Mouse (Mus musculus) G1E (cell line): ENCODE data around the gene Hexim2. TPM values are rescaled to one million over a fixed set of nuclear protein-coding genes. Genes with fewer than 3 reads are reported as not detected.

Source experiments
- ATAC-seq: 2 replicates; pipeline ENCODE4 v1.8.0; 2016; ENCODE audit warnings: mild to moderate bottlenecking; ENCODE audit not compliant: insufficient number of reproducible peaks, poor library complexity, low FRiP score, severe bottlenecking; ENCODE audit errors: extremely low read depth
- DNase-seq: peaks from one replicate; pipeline ENCODE4 v3.0.0; 2012; ENCODE audit warnings: low spot score
- H3K27me3 ChIP-seq: 2 replicates; pipeline ENCODE4 v1.6.1; 2012; ENCODE audit warnings: mild to moderate bottlenecking, low read length, inconsistent platforms; ENCODE audit not compliant: insufficient read depth
- H3K36me3 ChIP-seq: replicated peaks from 2 replicates; pipeline ENCODE3; 2012; ENCODE audit warnings: mild to moderate bottlenecking, inconsistent platforms
- H3K4me1 ChIP-seq: 2 replicates; pipeline ENCODE4 v1.6.1; 2012; ENCODE audit warnings: low read depth, low read length, inconsistent platforms, mixed read lengths; ENCODE audit not compliant: insufficient read depth
- H3K4me3 ChIP-seq: 2 replicates; pipeline ENCODE4 v1.5.1; 2012; ENCODE audit warnings: low read depth, mild to moderate bottlenecking, inconsistent platforms, low read length, moderate library complexity, mixed read lengths
- H3K9me3 ChIP-seq: replicated peaks from 2 replicates; pipeline ENCODE4 v1.6.1; 2012; ENCODE audit warnings: inconsistent platforms
- CTCF ChIP-seq: IDR thresholded peaks from 2 replicates; pipeline ENCODE4 v1.5.1; 2012; ENCODE audit warnings: low read depth, low read length, inconsistent platforms, mixed read lengths
- GATA1 ChIP-seq: IDR thresholded peaks from 2 replicates; pipeline ENCODE4 v1.6.1; 2012; ENCODE audit warnings: borderline replicate concordance, low read length, inconsistent platforms, mixed read lengths
- GATA2 ChIP-seq: IDR thresholded peaks from 2 replicates; pipeline ENCODE4 v1.6.1; 2012; ENCODE audit warnings: low read depth, low read length, inconsistent platforms, borderline replicate concordance
- POLR2AphosphoS5 ChIP-seq: IDR thresholded peaks from 2 replicates; pipeline ENCODE4 v1.6.1; 2012; ENCODE audit warnings: low read depth, low read length, inconsistent platforms; ENCODE audit not compliant: insufficient replicate concordance
- TAL1 ChIP-seq: conservative IDR thresholded peaks from 2 replicates; pipeline ENCODE4 v1.6.1; 2012; ENCODE audit warnings: low read depth, low read length, inconsistent platforms, mixed read lengths
- polyA plus RNA-seq: library from polyadenylated mRNA; stranded (reverse); fragments of >175 nt; gene quantifications from 2 replicates; pipeline ENCODE4 v1.2.3, GENCODE M21; 2012
- total RNA-seq, 2 experiments: library from RNA; stranded (forward) in 1 of 2; stranded (reverse) in 1 of 2; fragments of 200-1000 nt in 1 of 2; fragments of >200 nt in 1 of 2; fragmentation: Nextera tagmentation in 1 of 2; gene quantifications; 2 replicates each; pipeline ENCODE4 v1.2.3; 2014 to 2017

Gene Hexim2
- total RNA-seq (2014; fragmentation: Nextera tagmentation) (6.1 and 12.7 TPM in 2 replicates), total RNA-seq (2017) (8.6 and 9.0 TPM in 2 replicates), polyA plus RNA-seq (11.7 and 13.7 TPM in 2 replicates)

- no peaks in the 10 kb centered on the region for H3K9me3 ChIP-seq
- peak; percentile 21 for DNase-seq
- H3K27me3 ChIP-seq: no peaks in the 10 kb centered on the region
- peaks cover 36% of the 10 kb centered on the region for H3K36me3 ChIP-seq
- ATAC-seq: no peak
- TF ChIP-seq CTCF: no peak
- peaks cover 60% of the 10 kb centered on the region for H3K4me1 ChIP-seq
- H3K4me3 ChIP-seq: peak within 1 kb of the TSS; percentile 98
Measured at GRCm38 (mm10) chr11:103131701-103132575, at the start of gene Hexim2. TSS of gene Hexim2 (plus strand) at chr11:103132429.

- DNase-seq (no peak), ATAC-seq (no peak)
- H3K9me3 ChIP-seq: no peaks in the 10 kb centered on the region
- H3K27me3 ChIP-seq: peaks cover 34% of the 10 kb centered on the region
- H3K4me1 ChIP-seq: peaks cover 18% of the 10 kb centered on the region
- TF ChIP-seq TAL1 (peak; percentile 20; the same call in 1 of the 2 replicates), GATA1 (no peak)
- no peaks in the 10 kb centered on the region for H3K36me3 ChIP-seq
- no peak overlapping the region for H3K4me3 ChIP-seq
Measured at GRCm38 (mm10) chr11:103093306-103093705, 38.9 kb upstream of the Hexim2 start.

GRCm38 (mm10) chr11:103093862-103094833 lies 38.1 kb upstream of the Hexim2 start:
- Histone ChIP-seq H3K36me3 (no peaks in the 10 kb centered on the region), H3K27me3 (peaks cover 42% of the 10 kb centered on the region), H3K4me3 (no peak overlapping the region), H3K9me3 (no peaks in the 10 kb centered on the region), H3K4me1 (peaks cover 18% of the 10 kb centered on the region)
- no peak for TF ChIP-seq CTCF
- TF ChIP-seq GATA1: no peak
- TF ChIP-seq TAL1: no peak
- no peak for TF ChIP-seq POLR2AphosphoS5
- TF ChIP-seq GATA2: no peak
- DNase-seq: no peak
- no peak for ATAC-seq

- H3K27me3 ChIP-seq: peaks cover 53% of the 10 kb centered on the region
- DNase-seq: no peak
- ATAC-seq: no peak
- H3K4me1 ChIP-seq: peaks cover 18% of the 10 kb centered on the region
- no peaks in the 10 kb centered on the region for H3K9me3 ChIP-seq
- no peak for TF ChIP-seq CTCF
- no peak for TF ChIP-seq POLR2AphosphoS5
- no peak for TF ChIP-seq GATA1
- TF ChIP-seq GATA2: no peak
- TF ChIP-seq TAL1: no peak
- no peaks in the 10 kb centered on the region for H3K36me3 ChIP-seq
- no peak overlapping the region for H3K4me3 ChIP-seq
Measured at GRCm38 (mm10) chr11:103095107-103095670, 37.0 kb upstream of the Hexim2 start.

GRCm38 (mm10) chr11:103095801-103096200 lies 36.4 kb upstream of the Hexim2 start:
- H3K4me1 ChIP-seq: peaks cover 18% of the 10 kb centered on the region
- no peaks in the 10 kb centered on the region for H3K36me3 ChIP-seq
- DNase-seq (no peak), ATAC-seq (no peak)
- peaks cover 59% of the 10 kb centered on the region for H3K27me3 ChIP-seq
- no peak for TF ChIP-seq GATA1
- no peak for TF ChIP-seq GATA2
- no peak for TF ChIP-seq TAL1
- TF ChIP-seq CTCF: no peak
- no peak for TF ChIP-seq POLR2AphosphoS5
- H3K9me3 ChIP-seq: no peaks in the 10 kb centered on the region
- H3K4me3 ChIP-seq: no peak overlapping the region
